Mouse (Mus musculus) liver, embryonic 13.5 days (tissue): Measurements from ENCODE around the gene Ntn5. TPM values are rescaled to one million over a fixed set of nuclear protein-coding genes. Genes with fewer than 3 reads are reported as not detected.
A peak's percentile ranks its signal among the peaks of the same experiment; 100 is the strongest.

Experiments
- ATAC-seq: fragments of 200-750 bp; cut with Nextera tagmentation; 2 replicates; pipeline ENCODE4 v1.8.0; 2017; ENCODE audit warnings: low read depth, mild to moderate bottlenecking, moderate number of reproducible peaks, moderate library complexity
- DNase-seq: peaks from one replicate; pipeline ENCODE4 v3.0.0; 2022
- H3K27ac ChIP-seq: fragments of 300-500 bp; sonication (generic); 2 replicates; pipeline ENCODE4 v1.5.1; 2015; ENCODE audit warnings: moderate library complexity, mild to moderate bottlenecking, inconsistent platforms
- H3K27me3 ChIP-seq: fragments of 300-500 bp; sonication (generic); 2 replicates; pipeline ENCODE4 v1.6.1; 2015; ENCODE audit warnings: mild to moderate bottlenecking, inconsistent platforms
- H3K36me3 ChIP-seq: fragments of 300-500 bp; sonication (generic); 2 replicates; pipeline ENCODE4 v1.6.1; 2015; ENCODE audit warnings: mild to moderate bottlenecking, inconsistent platforms
- H3K4me1 ChIP-seq: fragments of 300-500 bp; sonication (generic); replicated peaks from 2 replicates; pipeline ENCODE4 v1.6.1; 2015; ENCODE audit warnings: inconsistent platforms
- H3K4me2 ChIP-seq: fragments of 300-500 bp; sonication (generic); 2 replicates; pipeline ENCODE4 v1.6.1; 2015; ENCODE audit warnings: inconsistent platforms, mild to moderate bottlenecking, moderate library complexity
- H3K4me3 ChIP-seq: fragments of 300-500 bp; sonication (generic); replicated peaks from 2 replicates; pipeline ENCODE4 v1.5.1; 2015; ENCODE audit warnings: mild to moderate bottlenecking, inconsistent platforms
- H3K9ac ChIP-seq: fragments of 300-500 bp; sonication (generic); 2 replicates; pipeline ENCODE4 v1.6.1; 2015; ENCODE audit warnings: mild to moderate bottlenecking, inconsistent platforms
- H3K9me3 ChIP-seq: fragments of 300-500 bp; sonication (generic); replicated peaks from 2 replicates; pipeline ENCODE4 v1.6.1; 2016; ENCODE audit warnings: inconsistent platforms
- WGBS: fragments of 180-500 bp; shearing (Covaris S2); methylation state at CpG from one replicate; pipeline ENCODE4 v1.1.7; 2015; ENCODE audit not compliant: insufficient replicate concordance; 5-methylcytosine and 5-hydroxymethylcytosine counted together
- polyA plus RNA-seq: library from polyadenylated mRNA; unstranded; fragments of >200 nt; fragmentation: Nextera tagmentation; extraction: Ambion mirVana; gene quantifications from 2 replicates; pipeline ENCODE4 v1.2.1, GENCODE M21; 2015

Gene Ntn5
- polyA plus RNA-seq, 1 experiment from 2014 or later = not detected

GRCm38 (mm10) chr7:45701607-45702006 lies 17.8 kb downstream of the Ntn5 start:
- Histone ChIP-seq H3K4me1 (peaks cover 43% of the 10 kb centered on the region), H3K9me3 (no peaks in the 10 kb centered on the region)
- WGBS = 74% methylated on average over 11 of the region's 11 CpGs

GRCm38 (mm10) chr7:45702316-45702715 lies 18.5 kb downstream of the Ntn5 start:
- 77% methylated on average over 11 of the region's 11 CpGs for WGBS
- ATAC-seq = no peak

More at GRCm38 (mm10) chr7:45701607-45702006, 17.8 kb downstream of the Ntn5 start:
- H3K36me3 ChIP-seq = no peaks in the 10 kb centered on the region
- H3K27me3 ChIP-seq = peaks cover 50% of the 10 kb centered on the region
- no peak overlapping the region for H3K4me2 ChIP-seq
- H3K27ac ChIP-seq = no peak overlapping the region
- H3K4me3 ChIP-seq = no peak overlapping the region
- no peak for ATAC-seq
- H3K9ac ChIP-seq = no peak overlapping the region
- DNase-seq = no peak

GRCm38 (mm10) chr7:45702809-45703520 lies 19.1 kb downstream of the Ntn5 start:
- H3K36me3 ChIP-seq = no peaks in the 10 kb centered on the region
- H3K9ac ChIP-seq = no peak overlapping the region
- no peak overlapping the region for H3K4me3 ChIP-seq
- ATAC-seq = no peak
- WGBS = 80% methylated on average over 17 of the region's 17 CpGs
- no peak overlapping the region for H3K4me2 ChIP-seq
- no peak for DNase-seq
- no peaks in the 10 kb centered on the region for H3K9me3 ChIP-seq
- H3K4me1 ChIP-seq = peaks cover 57% of the 10 kb centered on the region
- H3K27me3 ChIP-seq = peaks cover 47% of the 10 kb centered on the region
- no peak overlapping the region for H3K27ac ChIP-seq

More at GRCm38 (mm10) chr7:45702316-45702715, 18.5 kb downstream of the Ntn5 start:
- no peak overlapping the region for H3K9ac ChIP-seq
- no peak overlapping the region for H3K27ac ChIP-seq
- no peak overlapping the region for H3K4me3 ChIP-seq
- H3K27me3 ChIP-seq = peaks cover 50% of the 10 kb centered on the region
- DNase-seq = no peak
- H3K4me1 ChIP-seq = peaks cover 51% of the 10 kb centered on the region
- no peaks in the 10 kb centered on the region for H3K36me3 ChIP-seq
- no peaks in the 10 kb centered on the region for H3K9me3 ChIP-seq
- H3K4me2 ChIP-seq = no peak overlapping the region

- Histone ChIP-seq H3K36me3 (no peaks in the 10 kb centered on the region), H3K27me3 (peaks cover 41% of the 10 kb centered on the region), H3K9ac (peak overlapping the region; percentile 48; the same call in 1 of the 2 replicates), H3K4me1 (peaks cover 63% of the 10 kb centered on the region), H3K9me3 (no peaks in the 10 kb centered on the region), H3K4me2 (peak overlapping the region; percentile 99), H3K27ac (peak overlapping the region; percentile 69), H3K4me3 (peak overlapping the region; percentile 70; the same call in 1 of the 2 replicates)
- ATAC-seq = no peak
- WGBS = 45% methylated on average over 12 of the region's 12 CpGs
- no peak for DNase-seq
Observed at GRCm38 (mm10) chr7:45703521-45704033, 19.8 kb downstream of the Ntn5 start.

- Histone ChIP-seq H3K27me3 (peaks cover 36% of the 10 kb centered on the region), H3K9me3 (no peaks in the 10 kb centered on the region), H3K27ac (peak overlapping the region; percentile 69), H3K9ac (peak overlapping the region; percentile 48), H3K4me2 (peak overlapping the region; percentile 99), H3K36me3 (no peaks in the 10 kb centered on the region), H3K4me3 (peak overlapping the region; percentile 70), H3K4me1 (peaks cover 68% of the 10 kb centered on the region)
- under 1% methylated on average over 13 of the region's 13 CpGs for WGBS
- DNase-seq (no peak), ATAC-seq (peak; percentile 37)
Observed at GRCm38 (mm10) chr7:45704046-45704559, 20.3 kb downstream of the Ntn5 start.

GRCm38 (mm10) chr7:45704730-45705442 lies 21.1 kb downstream of the Ntn5 start, which contains the start of gene Dbp:
Dbp (plus strand) TSS chr7:45705088.
- Histone ChIP-seq H3K27ac (peak within 1 kb of the TSS; percentile 69), H3K9me3 (no peaks in the 10 kb centered on the region), H3K27me3 (peaks cover 28% of the 10 kb centered on the region), H3K4me2 (peak within 1 kb of the TSS; percentile 99), H3K4me3 (peak within 1 kb of the TSS; percentile 70), H3K9ac (peak within 1 kb of the TSS; percentile 81), H3K36me3 (peaks cover 3% of the 10 kb centered on the region; the same call in 1 of the 2 replicates), H3K4me1 (peaks cover 66% of the 10 kb centered on the region)
- DNase-seq (peak; percentile 95), ATAC-seq (peak; percentile 78)
- under 1% methylated on average over 36 of the region's 36 CpGs for WGBS

- peaks cover 8% of the 10 kb centered on the region for H3K36me3 ChIP-seq
- H3K9me3 ChIP-seq = no peaks in the 10 kb centered on the region
- no peak for ATAC-seq
- peak overlapping the region; percentile 99 for H3K4me2 ChIP-seq
- H3K27ac ChIP-seq = peak overlapping the region; percentile 67
- DNase-seq = no peak
- H3K9ac ChIP-seq = peak overlapping the region; percentile 81
- peaks cover 61% of the 10 kb centered on the region for H3K4me1 ChIP-seq
- WGBS = under 1% methylated on average over 21 of the region's 21 CpGs
- H3K4me3 ChIP-seq = peak overlapping the region; percentile 70
- peaks cover 22% of the 10 kb centered on the region for H3K27me3 ChIP-seq
Observed at GRCm38 (mm10) chr7:45705443-45705864, 21.6 kb downstream of the Ntn5 start.

- peaks cover 13% of the 10 kb centered on the region for H3K36me3 ChIP-seq
- peak overlapping the region; percentile 81 for H3K9ac ChIP-seq
- H3K4me1 ChIP-seq = peaks cover 58% of the 10 kb centered on the region
- no peaks in the 10 kb centered on the region for H3K9me3 ChIP-seq
- ATAC-seq = no peak
- peaks cover 18% of the 10 kb centered on the region for H3K27me3 ChIP-seq
- peak overlapping the region; percentile 77 for H3K27ac ChIP-seq
- DNase-seq = peak; percentile 52
- H3K4me3 ChIP-seq = peak overlapping the region; percentile 70
- H3K4me2 ChIP-seq = peak overlapping the region; percentile 99
- under 1% methylated on average over 7 of the region's 7 CpGs for WGBS
Observed at GRCm38 (mm10) chr7:45705873-45706281, 22.1 kb downstream of the Ntn5 start.

GRCm38 (mm10) chr7:45706721-45707241 lies 23.0 kb downstream of the Ntn5 start:
- DNase-seq (peak; percentile 80), ATAC-seq (peak; percentile 42)
- Histone ChIP-seq H3K27ac (peak overlapping the region; percentile 77), H3K9ac (peak overlapping the region; percentile 81), H3K4me1 (peaks cover 58% of the 10 kb centered on the region), H3K4me3 (peak overlapping the region; percentile 70), H3K36me3 (peaks cover 22% of the 10 kb centered on the region), H3K27me3 (peaks cover 9% of the 10 kb centered on the region), H3K4me2 (peak overlapping the region; percentile 99), H3K9me3 (no peaks in the 10 kb centered on the region)
- under 1% methylated on average over 45 of the region's 45 CpGs for WGBS

- peak overlapping the region; percentile 70 for H3K4me3 ChIP-seq
- DNase-seq (peak; percentile 85), ATAC-seq (peak; percentile 8; the same call in 1 of the 2 replicates)
- peaks cover 6% of the 10 kb centered on the region for H3K27me3 ChIP-seq
- 1% methylated on average over 27 of the region's 27 CpGs for WGBS
- no peaks in the 10 kb centered on the region for H3K9me3 ChIP-seq
- H3K27ac ChIP-seq = peak overlapping the region; percentile 77
- H3K36me3 ChIP-seq = peaks cover 28% of the 10 kb centered on the region
- peak overlapping the region; percentile 99 for H3K4me2 ChIP-seq
- H3K4me1 ChIP-seq = peaks cover 64% of the 10 kb centered on the region
- H3K9ac ChIP-seq = peak overlapping the region; percentile 81
Observed at GRCm38 (mm10) chr7:45707375-45707967, 23.6 kb downstream of the Ntn5 start.
